Mouse (Mus musculus) cerebellum, postnatal 4 days (tissue): Measurements from ENCODE around the gene Tnni2.

Experiments used
- DNase-seq, 2 experiments: peaks; one replicate each; pipeline ENCODE4 v3.0.0; 2022; ENCODE audit warnings: low spot score in 2 of 2, mixed read lengths in 1 of 2

Tnni2 gene

GRCm38 (mm10) chr7:142430160-142430678 is 11.4 kb upstream of the Tnni2 start:
- peak in 1 of 2 experiments; percentile 67 for DNase-seq

DNA sequence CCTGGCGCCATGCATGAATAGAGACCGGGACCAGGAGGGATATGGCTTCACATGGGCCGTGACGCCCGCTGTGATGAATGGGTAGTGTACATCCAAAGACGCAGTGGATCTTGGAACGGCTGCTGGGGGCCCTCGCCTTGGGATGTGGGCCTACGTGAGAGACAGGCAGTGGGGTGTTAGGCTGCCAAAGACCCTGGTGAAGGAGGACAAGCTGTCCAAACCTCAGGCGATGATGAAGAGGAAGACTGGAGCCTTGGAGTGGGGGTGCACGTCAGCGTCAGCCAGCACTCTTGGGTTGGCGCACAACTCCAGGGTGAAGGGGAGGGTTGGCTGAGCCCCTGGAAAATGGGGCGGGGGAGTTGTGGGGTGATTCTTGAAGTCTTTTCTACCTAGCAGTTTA is 10.5 kb upstream of the Tnni2 start:
- no peak for DNase-seq

DNA sequence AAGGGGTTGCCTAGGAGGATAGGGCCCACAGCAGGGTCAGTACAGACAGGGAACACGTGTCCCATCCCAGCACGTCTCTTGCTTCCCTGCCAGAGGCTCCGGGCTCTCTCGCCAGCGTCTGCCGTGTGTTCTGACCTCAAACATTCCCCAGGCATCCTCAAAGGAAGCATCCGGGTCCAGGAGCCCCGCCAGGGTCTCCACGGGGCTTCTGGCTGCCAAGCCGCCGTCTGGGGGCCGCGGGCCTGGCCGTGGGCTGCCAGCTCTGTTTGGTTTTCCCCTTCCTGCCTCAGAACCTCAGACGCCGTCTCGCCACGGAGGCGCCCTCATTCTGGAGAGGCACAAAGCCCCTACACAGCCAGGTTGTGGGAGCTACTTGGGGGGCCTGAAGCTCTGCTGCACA is 8.0 kb upstream of the Tnni2 start:
- no peak for DNase-seq

DNA sequence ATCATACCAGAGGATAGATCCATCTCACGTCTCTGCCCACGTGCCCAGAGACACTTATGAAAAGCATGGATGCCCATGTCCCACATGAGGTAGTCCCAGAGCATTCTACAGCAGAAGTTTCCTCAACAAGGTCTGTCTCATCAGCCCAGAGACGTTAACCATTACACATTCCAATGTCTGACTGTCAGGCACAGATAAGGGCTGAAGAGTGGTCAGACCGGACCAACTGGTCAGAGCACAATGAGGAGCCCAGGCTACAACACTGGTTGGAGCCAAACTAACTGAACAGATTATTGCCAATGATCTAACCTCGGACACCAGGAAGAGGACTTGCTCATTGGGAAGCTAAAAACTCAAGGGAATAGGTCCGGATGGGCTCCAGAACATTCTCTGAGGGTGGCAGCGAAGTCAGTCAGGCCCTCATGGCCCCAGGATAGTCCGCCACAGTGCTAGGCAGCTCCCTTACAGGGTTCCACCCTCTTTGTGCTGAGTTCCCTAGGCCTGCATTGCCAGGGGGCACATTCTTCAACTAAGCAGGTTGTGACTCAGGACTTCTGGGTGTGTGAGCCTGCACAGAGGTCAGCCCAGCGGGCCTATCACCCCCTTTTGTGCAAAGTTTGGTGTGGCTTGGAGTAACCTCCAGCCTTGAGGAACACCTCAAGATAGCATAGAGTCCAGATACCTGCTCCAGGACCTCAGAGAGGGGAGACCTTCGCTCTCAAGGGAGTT is 7.3 kb upstream of the Tnni2 start, which contains the start of gene Syt8:
Gene Syt8 (plus strand): TSS at position 714 of the 729 bp plus-strand sequence.
- no peak for DNase-seq

- DNase-seq: peak in 1 of 2 experiments; percentile 68
These were observed 6.1 kb upstream of the Tnni2 start for GRCm38 (mm10) chr7:142435524-142435923.

DNA sequence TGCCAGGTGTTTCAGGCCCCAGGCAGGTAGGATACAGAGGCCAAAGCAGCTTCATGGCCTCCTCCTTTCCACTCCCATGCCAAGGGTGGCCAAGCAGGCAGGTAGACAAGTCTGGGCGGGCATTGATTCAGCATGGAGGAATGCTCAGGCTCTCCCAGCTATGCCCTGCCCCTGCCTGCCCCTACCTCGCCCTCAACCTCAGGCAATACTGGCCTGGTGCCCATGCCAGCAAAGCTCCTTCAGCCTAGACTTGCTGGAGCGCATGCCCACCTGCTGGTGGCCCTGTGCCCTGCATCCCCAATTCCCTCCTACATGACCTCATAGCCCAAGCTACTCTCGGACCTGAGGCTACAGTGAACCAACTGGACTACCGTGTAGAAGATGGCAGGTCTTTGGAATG is 4.3 kb upstream of the Tnni2 start:
- DNase-seq: no peak

GRCm38 (mm10) chr7:142439966-142440365 is 1.6 kb upstream of the Tnni2 start:
- no peak for DNase-seq

DNA sequence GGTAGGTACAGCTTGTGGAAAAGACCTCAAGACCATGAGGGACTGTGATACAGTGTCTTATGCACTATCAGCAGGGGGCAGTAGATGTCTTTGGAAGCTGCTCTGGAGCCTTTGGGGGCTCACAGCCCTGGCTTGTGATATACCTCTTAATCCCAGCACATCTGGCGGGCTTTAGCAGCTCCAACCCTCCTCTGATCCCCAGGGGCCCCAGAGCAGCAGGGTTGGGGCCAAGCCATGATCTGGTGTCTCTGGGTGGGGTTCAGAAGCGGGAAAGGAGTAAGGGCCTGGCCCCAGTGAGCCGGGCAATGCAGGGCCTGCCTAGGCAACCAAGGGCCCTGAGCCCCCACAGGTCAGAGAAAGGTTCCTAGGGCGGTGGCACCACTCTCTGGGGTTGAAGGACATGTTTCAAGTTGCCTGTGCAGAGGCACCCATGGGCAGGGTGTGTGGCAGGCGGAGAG is 922 bp upstream of the Tnni2 start:
- no peak for DNase-seq

DNA sequence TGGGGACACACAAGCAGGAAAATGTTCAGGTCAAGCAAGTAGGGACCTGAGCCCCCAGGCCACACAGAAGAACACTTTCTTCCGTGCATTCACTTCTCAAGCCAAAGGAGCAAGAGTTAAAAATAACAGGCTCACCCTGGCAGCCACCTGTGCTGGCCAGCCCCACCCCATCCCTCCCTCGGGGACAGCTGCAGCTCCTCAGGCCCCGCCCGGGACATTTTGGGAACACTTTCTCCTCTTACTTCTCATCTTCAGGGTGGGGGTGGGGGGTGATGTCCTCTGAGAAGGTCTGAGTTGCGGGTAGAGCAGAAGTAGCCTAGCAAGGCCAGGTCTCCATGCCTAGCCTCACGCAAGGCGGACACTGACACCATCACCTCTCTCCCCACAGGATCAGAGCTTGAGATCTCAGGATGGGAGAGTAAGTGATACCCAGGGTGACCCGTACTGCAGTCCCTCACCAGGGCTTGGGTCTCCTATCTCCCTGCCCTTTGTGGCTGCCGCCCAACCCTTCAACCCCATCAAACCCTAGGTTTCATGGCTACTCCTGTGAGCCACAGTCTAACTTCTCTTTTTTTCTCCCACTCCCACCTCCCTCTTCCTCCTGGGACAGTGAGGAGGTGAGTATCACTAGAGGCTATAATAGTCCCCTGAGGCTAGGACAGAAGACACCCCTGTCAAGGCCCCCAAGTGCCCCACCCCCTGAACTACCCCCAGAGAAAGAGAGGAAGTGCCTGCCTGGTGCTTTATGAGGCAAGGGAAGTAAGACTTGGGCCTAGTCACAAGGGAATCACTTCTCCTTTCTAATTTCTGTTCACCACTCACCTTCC is 686 bp downstream of the Tnni2 start:
- DNase-seq: no peak

DNA sequence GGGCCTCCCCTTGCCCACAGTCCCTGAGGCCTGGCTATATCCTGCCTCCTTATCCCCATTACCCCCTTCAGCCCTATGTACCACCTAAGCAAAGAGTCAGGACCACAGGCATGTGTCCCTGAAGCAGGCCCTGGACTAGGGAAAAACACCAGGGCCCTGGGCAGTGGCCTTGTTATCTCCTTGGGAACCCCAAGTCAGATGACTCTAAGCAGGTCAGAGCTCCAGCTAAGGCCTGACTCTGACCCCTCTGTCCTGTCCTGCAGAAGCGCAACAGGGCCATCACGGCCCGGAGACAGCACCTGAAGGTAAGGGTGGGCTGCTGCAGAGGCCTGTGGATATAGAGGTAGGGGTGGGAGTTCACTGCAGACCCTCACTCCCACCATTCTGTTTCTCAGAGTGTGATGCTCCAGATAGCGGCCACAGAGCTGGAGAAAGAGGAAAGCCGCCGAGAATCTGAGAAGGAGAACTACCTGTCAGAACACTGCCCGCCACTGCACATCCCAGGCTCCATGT is 1.4 kb downstream of the Tnni2 start:
- no peak for DNase-seq

DNA sequence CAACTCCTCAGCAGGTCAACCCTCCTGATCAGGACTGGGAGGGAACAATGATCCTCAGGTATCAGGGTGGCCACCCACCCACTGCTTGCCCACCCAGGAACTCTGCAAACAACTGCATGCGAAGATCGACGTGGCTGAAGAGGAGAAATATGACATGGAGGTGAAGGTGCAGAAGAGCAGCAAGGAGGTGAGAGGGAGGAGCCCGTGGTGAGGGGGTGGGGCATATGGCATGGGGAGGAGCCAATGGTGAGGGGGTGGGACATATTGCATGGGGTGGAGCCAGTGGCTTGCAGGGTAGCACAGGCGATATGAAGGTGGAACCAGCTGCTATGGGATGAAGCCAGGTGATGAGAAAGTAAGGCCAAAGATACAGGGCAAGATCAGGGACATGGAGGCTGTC is 1.9 kb downstream of the Tnni2 start:
- DNase-seq: no peak

GRCm38 (mm10) chr7:142444171-142444570 is 2.6 kb downstream of the Tnni2 start:
- DNase-seq: peak in 1 of 2 experiments; percentile 11

DNA sequence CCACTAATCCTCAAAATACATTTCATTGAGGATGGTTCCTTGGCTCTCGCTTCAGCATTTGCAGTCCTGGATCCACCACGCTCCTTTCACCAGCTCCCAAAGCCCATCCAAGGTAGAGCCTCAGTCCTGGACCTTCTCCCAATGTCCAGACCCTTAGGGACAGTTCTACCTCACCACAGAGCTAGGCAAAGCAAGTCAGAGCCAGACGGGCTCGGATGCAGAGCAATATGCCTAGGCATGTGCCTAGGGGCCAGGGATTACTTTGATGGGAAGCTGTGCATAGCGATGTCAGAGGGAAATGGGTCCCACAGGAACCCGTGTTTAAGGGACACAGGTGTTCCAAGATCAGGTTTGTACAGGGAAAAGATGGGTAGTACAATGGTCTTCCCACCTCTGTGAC is 3.7 kb downstream of the Tnni2 start:
- no peak for DNase-seq

DNA sequence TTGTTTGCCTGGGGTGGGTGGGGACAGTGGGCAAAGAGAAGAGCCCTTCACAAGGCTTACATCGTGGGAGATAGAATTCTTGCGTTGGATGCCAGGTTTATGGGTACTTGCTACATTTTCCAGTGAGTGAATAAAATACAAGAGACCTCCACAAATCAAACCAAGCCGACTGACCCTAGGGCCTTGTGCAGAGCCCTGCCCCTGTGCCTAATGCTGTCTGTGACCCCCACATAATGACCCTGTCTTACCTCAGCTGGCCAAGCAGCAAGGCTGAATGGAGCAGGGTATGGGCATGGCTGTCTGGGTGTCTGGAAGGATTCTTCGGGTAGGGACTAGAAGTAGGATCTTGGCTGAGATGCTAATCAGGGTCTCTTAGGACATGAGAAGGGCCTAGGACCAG is 4.7 kb downstream of the Tnni2 start:
- peak in 1 of 2 experiments; percentile 14 for DNase-seq

DNA sequence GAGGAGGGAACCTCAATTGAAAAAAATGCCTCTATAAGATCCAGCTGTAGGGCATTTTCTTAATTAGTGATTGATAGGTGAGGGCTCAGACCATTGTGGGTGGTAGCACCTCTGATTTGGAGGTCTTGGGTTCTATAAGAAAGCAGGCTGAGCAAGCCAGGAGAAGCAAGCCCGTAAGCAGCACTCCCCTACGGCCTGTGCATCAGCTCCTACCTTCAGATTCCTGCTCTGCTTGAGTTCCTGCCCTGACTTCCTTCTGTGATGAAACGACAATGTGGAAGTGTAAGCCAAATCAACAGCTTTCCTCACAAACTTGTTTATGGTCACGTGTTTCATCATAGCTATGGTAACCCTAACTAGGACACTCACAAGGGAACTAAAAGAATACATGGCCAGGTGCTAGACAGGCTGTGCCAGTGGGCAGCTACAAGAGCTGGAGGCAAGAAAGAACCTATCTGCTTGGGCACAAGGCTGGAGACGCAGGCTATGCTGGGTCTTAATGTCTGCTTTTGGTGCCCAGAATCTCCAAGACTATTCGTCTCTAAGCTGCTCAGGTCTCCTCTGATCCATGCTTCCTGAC is 7.5 kb downstream of the Tnni2 start:
- DNase-seq: peak in 1 of 2 experiments; percentile 5

DNA sequence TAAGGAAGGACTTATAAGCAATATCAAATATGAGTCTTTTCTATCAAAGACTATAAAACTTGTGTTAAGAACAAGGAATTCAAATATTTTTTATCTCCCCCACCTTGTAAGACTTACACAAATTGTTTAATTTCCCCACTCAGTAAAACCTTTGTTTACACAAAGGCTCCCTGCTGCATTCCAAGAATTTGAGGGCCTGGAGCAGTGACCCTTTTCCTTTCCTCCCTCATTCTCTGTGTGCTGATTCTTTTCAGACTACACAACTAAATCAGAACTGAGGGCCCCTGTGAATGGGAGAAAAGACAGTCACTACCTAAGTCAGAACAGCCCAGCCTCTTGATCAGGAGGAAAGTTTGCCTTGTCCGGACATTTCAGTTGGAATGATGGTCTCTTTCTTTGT is 13.1 kb downstream of the Tnni2 start:
- no peak for DNase-seq

DNA sequence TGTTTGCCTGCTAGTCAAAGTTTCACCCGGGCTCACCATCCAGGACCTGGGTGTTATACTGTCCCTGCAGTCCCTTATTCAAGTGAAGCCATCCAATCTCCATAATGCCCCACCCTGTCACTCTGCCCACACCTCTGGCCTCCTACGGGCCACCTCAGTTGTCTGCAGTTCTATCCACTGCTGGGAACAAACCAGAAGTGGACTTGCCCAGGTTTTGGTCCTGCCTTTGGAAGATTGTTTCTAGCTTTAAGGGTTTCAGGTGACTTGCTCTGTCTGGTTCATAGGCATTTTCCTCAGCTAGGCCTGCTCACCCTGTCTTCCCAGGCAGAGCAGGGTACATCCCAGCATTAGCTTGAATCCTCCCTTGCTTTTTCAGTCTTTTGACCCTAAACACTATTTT is 13.6 kb downstream of the Tnni2 start:
- DNase-seq: no peak

DNA sequence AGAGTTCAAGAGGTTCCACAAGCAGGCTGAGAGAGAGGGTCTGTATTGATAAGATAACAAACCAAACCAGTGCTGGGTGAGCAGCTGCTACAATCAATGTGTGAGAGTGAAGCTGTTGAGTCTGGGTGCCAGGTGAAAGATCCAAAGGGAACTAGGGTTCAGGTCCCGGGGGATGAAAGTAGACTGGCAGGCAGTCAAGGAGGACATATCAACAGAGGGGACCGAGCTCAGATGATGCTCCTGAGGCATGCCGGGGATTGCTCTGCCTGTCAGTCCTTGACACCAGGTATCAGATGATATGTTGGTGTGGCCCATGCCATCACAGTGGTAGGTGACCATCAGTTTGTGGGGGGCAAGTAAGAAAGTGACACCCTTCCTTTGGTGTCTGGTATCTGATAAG is 15.2 kb downstream of the Tnni2 start:
- DNase-seq: no peak

DNA sequence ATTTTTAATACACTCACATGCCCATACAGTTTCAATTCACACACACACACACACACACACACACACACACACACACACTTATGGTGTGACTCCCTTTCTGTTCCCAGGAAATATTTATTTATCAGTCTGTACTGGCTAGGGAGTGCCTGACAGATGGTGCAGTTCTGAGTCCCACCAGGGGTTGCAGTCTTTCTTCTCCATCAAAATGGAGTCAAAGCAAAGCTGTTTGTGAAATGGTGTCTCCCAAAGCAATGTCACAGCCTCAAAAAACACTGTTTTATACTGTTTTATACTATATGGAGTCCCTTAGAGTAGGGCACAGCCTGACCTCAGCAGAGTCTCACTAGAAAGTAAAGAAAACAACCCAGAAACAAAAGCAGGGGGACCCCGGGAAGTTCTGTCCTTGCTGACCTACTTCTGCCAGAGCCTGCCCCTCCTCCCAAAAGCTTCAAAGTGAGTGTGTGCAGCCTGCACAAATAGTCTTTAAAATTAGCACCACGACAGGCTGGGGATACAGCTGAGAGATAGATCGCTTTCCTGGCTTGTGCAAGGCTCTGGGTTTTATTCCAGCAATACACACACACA is 15.7 kb downstream of the Tnni2 start:
- peak in 1 of 2 experiments; percentile 47 for DNase-seq

DNA sequence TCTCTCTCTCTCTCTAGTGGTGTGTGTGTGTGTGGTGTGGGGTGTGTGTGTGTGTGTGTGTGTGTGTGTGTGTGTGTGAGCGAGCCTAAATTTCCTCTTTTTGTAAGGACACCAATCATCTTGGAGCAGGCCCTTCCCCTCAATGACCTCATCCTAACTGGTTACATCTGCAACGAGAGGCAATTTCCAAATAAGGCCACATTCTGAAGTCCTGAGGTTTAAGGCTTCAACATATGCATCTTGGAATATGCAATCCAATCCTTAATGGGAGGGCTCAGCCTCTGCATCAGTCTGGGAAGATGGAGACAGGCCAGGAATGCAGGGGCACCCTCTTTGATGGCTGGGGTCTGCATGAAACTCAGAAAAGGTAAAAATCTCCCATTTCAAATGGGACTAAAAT is 16.4 kb downstream of the Tnni2 start:
- no peak for DNase-seq

DNA sequence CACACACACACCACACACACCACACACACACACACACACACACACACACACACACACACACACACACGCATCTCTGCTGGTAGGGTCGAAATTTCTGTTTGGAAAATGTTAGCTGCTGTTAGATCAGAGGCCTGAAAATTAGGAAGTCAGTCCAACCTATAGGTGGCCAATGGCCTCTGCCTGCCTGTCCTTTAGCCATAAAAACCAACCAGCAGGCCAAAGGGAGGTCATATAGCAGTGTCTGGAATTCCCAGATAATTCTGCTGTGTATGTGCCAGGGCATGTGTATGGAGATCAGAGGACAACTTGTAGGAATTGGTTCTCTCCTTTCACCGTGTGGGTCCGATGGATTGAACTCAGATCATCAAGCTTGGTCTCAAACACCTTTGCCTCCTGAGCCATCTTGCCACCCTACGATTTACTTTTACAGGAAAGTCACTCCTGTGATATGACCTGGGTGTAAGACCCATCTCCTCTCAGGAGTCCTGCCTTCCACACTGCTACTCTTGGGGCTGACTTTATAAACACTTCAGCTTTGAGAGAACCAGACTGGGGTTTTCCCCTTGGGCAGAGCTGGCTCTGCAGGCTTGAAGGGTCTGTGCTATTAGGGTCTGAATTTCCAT is 17.2 kb downstream of the Tnni2 start:
- DNase-seq: no peak
